31 mouse cellular contexts compared by ENCODE assay signal in genomic region chrX:88158037-88158436, GRCm38 (mm10). TPM values are rescaled to one million over a fixed set of nuclear protein-coding genes. Genes with fewer than 3 reads are reported as not detected.
DNase-seq lines count a peak whose midpoint lies in the region; ATAC-seq and TF ChIP-seq lines count a peak whose summit lies in the region.
"Had no signal": no experiment of that assay in that cellular context is flagged by ENCODE, and none has a peak within 500 bp of the region (broad histone marks: within the 10 kb centered on the region; RNA-seq: fewer than 3 reads in every experiment).

No protein-coding gene starts in this region.

- ATAC-seq in forebrain, embryonic 13.5 days, result peak; percentile 51; the same call in 1 of the 2 replicates
- no peak; the same call in 1 of the 2 replicates for ATAC-seq in forebrain, embryonic 15.5 days (replicated peaks)
- ATAC-seq in midbrain, embryonic 12.5 days (ENCODE audit: low FRiP score, low read depth), result peak; percentile 70; the same call in 1 of the 2 replicates
- ATAC-seq in midbrain, embryonic 16.5 days, result no peak
- ATAC-seq: intestine, postnatal 0 days had no signal

- H3K4me1 ChIP-seq in forebrain, embryonic 13.5 days, result no peaks in the 10 kb centered on the region
- H3K4me1 ChIP-seq in forebrain, embryonic 15.5 days, result no peaks in the 10 kb centered on the region
- H3K4me1 ChIP-seq in midbrain, embryonic 12.5 days, result no peaks in the 10 kb centered on the region
- no peaks in the 10 kb centered on the region for H3K4me1 ChIP-seq in midbrain, embryonic 16.5 days (ENCODE audit: control insufficient read depth, insufficient read depth, low read length)
- H3K4me1 ChIP-seq: forebrain, embryonic 10.5 days; heart, embryonic 10.5 days; kidney, embryonic 15.5 days; limb, embryonic 15.5 days; megakaryocyte, embryonic 14.5 days; neural tube, embryonic 13.5 days had no signal

- WGBS in forebrain, embryonic 13.5 days, result 36% methylated on average over 2 of the region's 2 CpGs
- WGBS in forebrain, embryonic 15.5 days, result 33% methylated on average over 2 of the region's 2 CpGs
- 45% methylated on average over 2 of the region's 2 CpGs for WGBS in midbrain, embryonic 12.5 days
- 38% methylated on average over 2 of the region's 2 CpGs for whole genome bisulfite sequencing in midbrain, embryonic 16.5 days

- no peaks in the 10 kb centered on the region for H3K27me3 ChIP-seq in forebrain, embryonic 13.5 days
- H3K27me3 ChIP-seq in forebrain, embryonic 15.5 days, result no peaks in the 10 kb centered on the region
- no peaks in the 10 kb centered on the region for H3K27me3 ChIP-seq in midbrain, embryonic 12.5 days
- no peaks in the 10 kb centered on the region for H3K27me3 ChIP-seq in midbrain, embryonic 16.5 days (ENCODE audit: control insufficient read depth, insufficient read depth, low read depth, low read length)
- H3K27me3 ChIP-seq: kidney, embryonic 15.5 days; limb, embryonic 15.5 days; megakaryocyte, embryonic 14.5 days; neural tube, embryonic 13.5 days had no signal

- no peaks in the 10 kb centered on the region for H3K36me3 ChIP-seq in forebrain, embryonic 13.5 days (ENCODE audit: poor library complexity, severe bottlenecking)
- H3K36me3 ChIP-seq in forebrain, embryonic 15.5 days, result no peaks in the 10 kb centered on the region
- H3K36me3 ChIP-seq in midbrain, embryonic 12.5 days, result no peaks in the 10 kb centered on the region
- no peaks in the 10 kb centered on the region for H3K36me3 ChIP-seq in midbrain, embryonic 16.5 days (ENCODE audit: control insufficient read depth, insufficient read depth, low read length)
- H3K36me3 ChIP-seq: forebrain, embryonic 10.5 days; G1E; heart, embryonic 10.5 days; kidney, embryonic 15.5 days; limb, embryonic 15.5 days; neural tube, embryonic 13.5 days had no signal

- no peak for TF ChIP-seq CTCF in brain, embryonic 14.5 days (IDR thresholded peaks at IDR 0.05; ENCODE audit: borderline replicate concordance, extremely low read depth, insufficient read depth, insufficient read length)

- DNase-seq in ES-CJ7 (ENCODE audit: low read depth, low spot score), result peak; percentile 85
- DNase-seq in brain, embryonic 14.5 days (ENCODE audit: low read depth), result peak; percentile 64
- DNase-seq in layer of hippocampus, postnatal 10 days (ENCODE audit: low spot score in 2 of 2), result no peak
- DNase-seq: adrenal gland, postnatal 10 days; cerebellum, adult 9-10 months; gastrocnemius, postnatal 10 days; heart, postnatal 4 days; kidney, postnatal 36 days; left cerebral cortex, postnatal 4 days; lung, embryonic 14.5 days; lung, postnatal 36 days; thymus, adult 2 months; thymus, postnatal 4 days had no signal

- H3K4me3 ChIP-seq in forebrain, embryonic 13.5 days, result no peak overlapping the region
- H3K4me3 ChIP-seq in forebrain, embryonic 15.5 days, result no peak overlapping the region
- H3K4me3 ChIP-seq in midbrain, embryonic 12.5 days, result no peak overlapping the region
- H3K4me3 ChIP-seq in midbrain, embryonic 16.5 days (ENCODE audit: low read depth, low read length), result no peak overlapping the region
- H3K4me3 ChIP-seq: forebrain, embryonic 10.5 days; heart, embryonic 10.5 days; kidney, embryonic 15.5 days; left cerebral cortex, adult 2 months; limb, embryonic 15.5 days; megakaryocyte, embryonic 14.5 days; neural tube, embryonic 13.5 days had no signal

- no peaks in the 10 kb centered on the region for H3K9me3 ChIP-seq in forebrain, embryonic 13.5 days (replicated peaks)
- H3K9me3 ChIP-seq in forebrain, embryonic 15.5 days, result no peaks in the 10 kb centered on the region
- no peaks in the 10 kb centered on the region for H3K9me3 ChIP-seq in midbrain, embryonic 12.5 days
- no peaks in the 10 kb centered on the region for H3K9me3 ChIP-seq in midbrain, embryonic 16.5 days (replicated peaks; ENCODE audit: control insufficient read depth, low read length, poor library complexity, severe bottlenecking)
- H3K9me3 ChIP-seq: forebrain, embryonic 10.5 days; G1E; heart, embryonic 10.5 days; kidney, embryonic 15.5 days; limb, embryonic 15.5 days; megakaryocyte, embryonic 14.5 days; neural tube, embryonic 13.5 days had no signal

- no peak overlapping the region for H3K4me2 ChIP-seq in forebrain, embryonic 13.5 days
- no peak overlapping the region for H3K4me2 ChIP-seq in forebrain, embryonic 15.5 days (replicated peaks)
- no peak overlapping the region for H3K4me2 ChIP-seq in midbrain, embryonic 12.5 days (replicated peaks)
- no peak overlapping the region for H3K4me2 ChIP-seq in midbrain, embryonic 16.5 days (ENCODE audit: low read length)
- H3K4me2 ChIP-seq: kidney, embryonic 15.5 days; limb, embryonic 15.5 days; lung, embryonic 14.5 days; neural tube, embryonic 13.5 days had no signal

- no peak for TF ChIP-seq POLR2A in brain, embryonic 14.5 days (IDR thresholded peaks at IDR 0.05; ENCODE audit: borderline replicate concordance, extremely low read depth, insufficient read depth, insufficient read length, poor library complexity, severe bottlenecking)

- H3K27ac ChIP-seq in forebrain, embryonic 13.5 days, result no peak overlapping the region
- no peak overlapping the region for H3K27ac ChIP-seq in forebrain, embryonic 15.5 days (replicated peaks)
- H3K27ac ChIP-seq in midbrain, embryonic 12.5 days (replicated peaks), result no peak overlapping the region
- H3K27ac ChIP-seq in midbrain, embryonic 16.5 days (ENCODE audit: low read length), result no peak overlapping the region
- H3K27ac ChIP-seq: forebrain, embryonic 10.5 days; heart, embryonic 10.5 days; kidney, embryonic 15.5 days; left cerebral cortex, adult 2 months; limb, embryonic 15.5 days; liver, embryonic 14.5 days; neural tube, embryonic 13.5 days had no signal

- H3K9ac ChIP-seq in forebrain, embryonic 13.5 days, result no peak overlapping the region
- H3K9ac ChIP-seq in forebrain, embryonic 15.5 days (replicated peaks), result no peak overlapping the region
- no peak overlapping the region for H3K9ac ChIP-seq in midbrain, embryonic 12.5 days (replicated peaks)
- H3K9ac ChIP-seq in midbrain, embryonic 16.5 days (ENCODE audit: low read depth, low read length), result no peak overlapping the region
- H3K9ac ChIP-seq: kidney, embryonic 15.5 days; limb, embryonic 15.5 days; liver, embryonic 14.5 days; lung, embryonic 14.5 days; neural tube, embryonic 13.5 days had no signal

RNA-seq across cellular contexts. Expression of gene Il1rapl1, which starts 42.6 kb away (rescaled TPM):
- 2.7 and 2.8 TPM in 2 replicates for polyA plus RNA-seq in forebrain, embryonic 13.5 days (2015; fragmentation: Nextera tagmentation; extraction: Ambion mirVana)
- 2.9 and 3.4 TPM in 2 replicates for polyA plus RNA-seq in forebrain, embryonic 15.5 days (2015; fragmentation: Nextera tagmentation; extraction: Ambion mirVana)
- 2.0 TPM in 2 replicates for polyA plus RNA-seq in midbrain, embryonic 12.5 days (2016; fragmentation: Nextera tagmentation; extraction: Ambion mirVana)
- polyA plus RNA-seq in midbrain, embryonic 16.5 days (2015; fragmentation: Nextera tagmentation; extraction: Ambion mirVana), result 5.5 and 6.4 TPM in 2 replicates
- 0.71 and 1.4 TPM in 2 replicates for polyA plus RNA-seq in brain, embryonic 14.5 days (2012; rRNA removed)
- 10 to 100 TPM; 15.5 to 19.0 TPM for total RNA-seq in layer of hippocampus, postnatal 10 days (2021)
- total RNA-seq: common myeloid progenitor, adult 5-6 weeks; granulocyte monocyte progenitor cell, adult 5-6 weeks; monocyte, adult 5-6 weeks had no signal
- polyA plus RNA-seq: G1E; liver, embryonic 14.5 days; small intestine, adult 2 months; thymus, adult 2 months had no signal

Comparison
In these comparisons a context has a peak if more than half of its experiments do, and no peak if none do; other contexts are left out.
1. ATAC-seq: peak in forebrain, embryonic 13.5 days (single experiment) and midbrain, embryonic 12.5 days (single experiment); none in forebrain, embryonic 15.5 days (single experiment) and midbrain, embryonic 16.5 days (single experiment).
2. DNase-seq: peak in ES-CJ7 (single experiment) and brain, embryonic 14.5 days (single experiment); none in layer of hippocampus, postnatal 10 days (0 of 2).